Mouse (Mus musculus): ENCODE measurements around the gene B3gat3. TPM values are rescaled to one million over a fixed set of nuclear protein-coding genes. Genes with fewer than 3 reads are reported as not detected.
A peak's percentile ranks its signal among the peaks of the same experiment; 100 is the strongest.
"Not testable (repeated sequence)": the region's sequence is repeated elsewhere in the genome, so short reads cannot be mapped to it uniquely, and the experiment has no call there.

Gene B3gat3
- polyA plus RNA-seq, 1 experiment from 2014 or later: 41.0 TPM

- peak overlapping the region; percentile 95 for H3K4me3 ChIP-seq (ENCODE audit: inconsistent target)
- WGBS (ENCODE audit: missing documents): 2% methylated on average over 7 of the region's 9 CpGs
- peaks cover 69% of the 10 kb centered on the region for H3K36me3 ChIP-seq (ENCODE audit: inconsistent target)
- H3K27ac ChIP-seq: peak overlapping the region; percentile 69
- H3K79me2 ChIP-seq (ENCODE audit: inconsistent target): peaks cover 83% of the 10 kb centered on the region
Measured at GRCm38 (mm10) chr19:8967893-8968292, 47.7 kb downstream of the B3gat3 start.

DNA sequence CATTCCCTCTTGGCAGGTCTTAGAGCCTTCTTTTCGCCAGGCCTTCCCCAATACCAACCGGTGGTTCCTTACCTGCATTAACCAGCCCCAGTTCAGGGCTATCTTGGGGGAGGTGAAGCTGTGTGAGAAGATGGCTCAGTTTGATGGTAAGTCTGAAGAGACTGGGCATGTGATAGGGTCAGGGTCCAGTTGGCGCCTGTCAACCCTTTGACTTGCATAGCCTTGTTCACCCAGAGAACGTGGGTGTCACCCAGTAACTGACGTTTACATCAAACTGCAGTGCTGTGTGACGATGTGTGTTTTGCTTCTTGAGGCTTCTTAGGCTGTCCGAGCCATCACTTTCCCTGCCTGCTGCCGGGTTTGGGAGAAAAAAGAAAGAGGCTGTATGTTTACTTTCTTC is 52.3 kb downstream of the B3gat3 start:
- H3K36me3 ChIP-seq (ENCODE audit: inconsistent target): peaks cover 71% of the 10 kb centered on the region
- H3K79me2 ChIP-seq (ENCODE audit: inconsistent target): peaks cover 100% of the 10 kb centered on the region
- H3K27ac ChIP-seq; H3K4me3 ChIP-seq (ENCODE audit: inconsistent target): not testable (repeated sequence)
- 98% methylated on average over 7 of the region's 8 CpGs for WGBS (ENCODE audit: missing documents)

DNA sequence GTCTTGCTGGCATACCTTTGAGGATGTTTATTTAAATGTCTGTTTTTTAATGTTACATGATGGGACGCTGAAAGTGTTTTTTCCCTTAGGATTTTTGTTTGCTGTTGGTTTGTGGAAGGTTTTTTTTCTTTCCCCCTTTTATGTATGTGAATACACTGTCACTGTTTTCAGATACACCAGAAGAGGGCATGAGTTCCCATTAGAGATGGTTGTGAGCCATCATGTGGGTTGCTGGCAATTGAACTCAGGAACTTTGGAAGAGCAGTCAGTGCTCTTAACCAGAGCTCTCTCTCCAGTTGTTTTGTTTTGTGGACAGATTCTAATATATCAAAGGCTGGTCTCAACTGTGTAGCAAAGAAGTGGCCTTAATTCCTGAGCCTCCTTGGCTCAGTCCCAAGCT is 54.5 kb downstream of the B3gat3 start:
- H3K27ac ChIP-seq: no peak overlapping the region
- H3K36me3 ChIP-seq (ENCODE audit: inconsistent target): peaks cover 70% of the 10 kb centered on the region
- H3K79me2 ChIP-seq (ENCODE audit: inconsistent target): peaks cover 100% of the 10 kb centered on the region
- no peak overlapping the region for H3K4me3 ChIP-seq (ENCODE audit: inconsistent target)
- WGBS (ENCODE audit: missing documents): 92% methylated on average over 1 of the region's 1 CpGs

- no peak overlapping the region for H3K4me3 ChIP-seq (ENCODE audit: inconsistent target)
- peaks cover 62% of the 10 kb centered on the region for H3K36me3 ChIP-seq (ENCODE audit: inconsistent target)
- 88% methylated on average over 2 of the region's 2 CpGs for WGBS (ENCODE audit: missing documents)
- peaks cover 100% of the 10 kb centered on the region for H3K79me2 ChIP-seq (ENCODE audit: inconsistent target)
- no peak overlapping the region for H3K27ac ChIP-seq
Measured at GRCm38 (mm10) chr19:8975491-8975890, 55.3 kb downstream of the B3gat3 start.

- Histone ChIP-seq H3K36me3 (ENCODE audit: inconsistent target) (peaks cover 51% of the 10 kb centered on the region), H3K27ac (no peak overlapping the region), H3K4me3 (ENCODE audit: inconsistent target) (no peak overlapping the region), H3K79me2 (ENCODE audit: inconsistent target) (peaks cover 99% of the 10 kb centered on the region)
- 74% methylated on average over 3 of the region's 3 CpGs for WGBS (ENCODE audit: missing documents)
Measured at GRCm38 (mm10) chr19:8976535-8976934, 56.4 kb downstream of the B3gat3 start.

Other genes with a start within 250 kb of the B3gat3 start
- 384 to 539 TPM (median 494 TPM) in 3 replicates for gene Slc3a2, start 197.0 kb upstream of the B3gat3 start, polyA plus RNA-seq (2018)
- gene Wdr74, start 184.5 kb upstream of the B3gat3 start, polyA plus RNA-seq (2018): 16.3 to 42.4 TPM (median 18.1 TPM) in 3 replicates
- gene 1700092M07Rik, start 179.7 kb upstream of the B3gat3 start, polyA plus RNA-seq (2018): not detected in 3 replicates
- 32.3 to 65.9 TPM (median 61.9 TPM) in 3 replicates for gene Stx5a, start 179.0 kb upstream of the B3gat3 start, polyA plus RNA-seq (2018)
- gene Nxf1, start 163.3 kb upstream of the B3gat3 start, polyA plus RNA-seq (2018): 68.7 to 115 TPM (median 96.9 TPM) in 3 replicates
- gene Tmem223, start 149.4 kb upstream of the B3gat3 start, polyA plus RNA-seq (2018): 14.9 to 33.7 TPM (median 26.6 TPM) in 3 replicates
- gene Tmem179b, start 145.9 kb upstream of the B3gat3 start, polyA plus RNA-seq (2018): 70.7 to 93.4 TPM (median 87.5 TPM) in 3 replicates
- gene Taf6l, start 134.0 kb upstream of the B3gat3 start, polyA plus RNA-seq (2018): 11.3 to 16.9 TPM (median 15.6 TPM) in 3 replicates
- gene Polr2g, start 121.8 kb upstream of the B3gat3 start, polyA plus RNA-seq (2018): 87.6 to 127 TPM (median 98.0 TPM) in 3 replicates
- 1.5 to 2.4 TPM (median 2.0 TPM) in 3 replicates for gene Zbtb3, start 117.8 kb upstream of the B3gat3 start, polyA plus RNA-seq (2018)
- 25.0 to 30.5 TPM (median 30.3 TPM) in 3 replicates for gene Ttc9c, start 101.0 kb upstream of the B3gat3 start, polyA plus RNA-seq (2018)
- 74.0 to 130 TPM (median 81.5 TPM) in 3 replicates for gene Hnrnpul2, start 100.4 kb upstream of the B3gat3 start, polyA plus RNA-seq (2018)
- 44.3 TPM in 1 of 3 replicates, not detected in the others for gene AC129217.1, start 90.6 kb upstream of the B3gat3 start, polyA plus RNA-seq (2018)
- 72.1 to 121 TPM (median 102 TPM) in 3 replicates for gene Bscl2, start 82.9 kb upstream of the B3gat3 start, polyA plus RNA-seq (2018)
- gene Gng3, start 81.2 kb upstream of the B3gat3 start, polyA plus RNA-seq (2018): not detected in 3 replicates
- 0.09 to 0.10 TPM in 2 of 3 replicates, not detected in the other for gene Lrrn4cl, start 69.6 kb upstream of the B3gat3 start, polyA plus RNA-seq (2018)
- gene Ubxn1, start 48.9 kb upstream of the B3gat3 start, polyA plus RNA-seq (2018): 160 to 383 TPM (median 167 TPM) in 3 replicates
- gene Uqcc3, start 39.5 kb upstream of the B3gat3 start, polyA plus RNA-seq (2018): 33.7 to 44.5 TPM (median 41.3 TPM) in 3 replicates
- 1.5 to 3.7 TPM (median 2.5 TPM) in 3 replicates for gene Lbhd1, start 36.6 kb upstream of the B3gat3 start, polyA plus RNA-seq (2018)
- not detected in 3 replicates for gene Gm49403, start 36.4 kb upstream of the B3gat3 start, polyA plus RNA-seq (2018)
- 48.2 to 79.8 TPM (median 50.8 TPM) in 3 replicates for gene 1810009A15Rik, start 31.5 kb upstream of the B3gat3 start, polyA plus RNA-seq (2018)
- gene Gm49416, start 31.4 kb upstream of the B3gat3 start, polyA plus RNA-seq (2018): not detected in 3 replicates
- gene Ints5, start 27.4 kb upstream of the B3gat3 start, polyA plus RNA-seq (2018): 4.4 to 13.0 TPM (median 11.6 TPM) in 3 replicates
- gene Ganab, start 22.3 kb upstream of the B3gat3 start, polyA plus RNA-seq (2018): 70.1 to 93.3 TPM (median 80.1 TPM) in 3 replicates
- gene Rom1, start 9.0 kb downstream of the B3gat3 start, polyA plus RNA-seq (2018): 1.3 to 2.3 TPM (median 1.9 TPM) in 3 replicates
- gene Eml3, start 9.2 kb downstream of the B3gat3 start, polyA plus RNA-seq (2018): 17.0 to 32.0 TPM (median 23.3 TPM) in 3 replicates
- 63.1 to 68.2 TPM (median 63.7 TPM) in 3 replicates for gene Mta2, start 21.5 kb downstream of the B3gat3 start, polyA plus RNA-seq (2018)
- 11.5 to 14.4 TPM (median 13.4 TPM) in 3 replicates for gene Tut1, start 33.5 kb downstream of the B3gat3 start, polyA plus RNA-seq (2018)
- 224 to 506 TPM (median 366 TPM) in 3 replicates for gene Eef1g, start 46.7 kb downstream of the B3gat3 start, polyA plus RNA-seq (2018)
- 97.5 to 169 TPM (median 125 TPM) in 3 replicates for gene Ahnak, start 68.9 kb downstream of the B3gat3 start, polyA plus RNA-seq (2018)
- not detected in 3 replicates for gene Scgb1a1, start 167.6 kb downstream of the B3gat3 start, polyA plus RNA-seq (2018)
- 1.3 to 2.5 TPM (median 2.1 TPM) in 3 replicates for gene Asrgl1, start 215.3 kb downstream of the B3gat3 start, polyA plus RNA-seq (2018)

All from macrophage (primary cell).